In the genomic region with DNA sequence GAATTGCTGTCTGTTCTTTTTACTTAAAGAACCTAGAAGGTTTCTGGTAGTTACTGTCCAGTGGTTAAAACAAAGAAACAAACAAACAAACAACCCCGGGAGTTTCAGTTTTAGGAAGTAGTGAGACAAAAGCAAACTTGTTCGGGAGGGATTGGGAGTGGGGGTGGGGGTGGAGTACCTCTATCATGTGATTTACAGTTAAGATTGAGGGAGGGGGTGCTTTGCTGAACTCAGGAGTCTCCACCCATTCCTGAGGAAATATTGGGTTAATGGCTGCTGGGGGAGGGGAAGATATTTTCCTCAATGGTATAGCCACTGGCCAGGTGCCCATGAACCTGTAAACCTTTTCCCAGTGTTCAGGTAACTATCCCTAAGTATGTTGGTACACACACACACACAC, we compare ENCODE assay signal across 15 mouse cellular contexts. TPM values are rescaled to one million over a fixed set of nuclear protein-coding genes. Genes with fewer than 3 reads are reported as not detected.
DNase-seq lines count a peak whose midpoint lies in the region; ATAC-seq lines count a peak whose summit lies in the region.
"Had no signal": no experiment of that assay in that cellular context is flagged by ENCODE, and none has a peak within 500 bp of the region (broad histone marks: within the 10 kb centered on the region; RNA-seq: fewer than 3 reads in every experiment).

No protein-coding gene starts in this region.

- no peaks in the 10 kb centered on the region for H3K27me3 ChIP-seq in forebrain, embryonic 10.5 days (ENCODE audit: poor library complexity, severe bottlenecking)
- no peaks in the 10 kb centered on the region for H3K27me3 ChIP-seq in forebrain, embryonic 14.5 days (replicated peaks; ENCODE audit: control insufficient read depth, insufficient read depth, low read length)
- no peaks in the 10 kb centered on the region for H3K27me3 ChIP-seq in kidney, embryonic 15.5 days
- no peaks in the 10 kb centered on the region for H3K27me3 ChIP-seq in liver, embryonic 13.5 days

- H3K9me3 ChIP-seq in forebrain, embryonic 10.5 days = no peaks in the 10 kb centered on the region
- no peaks in the 10 kb centered on the region for H3K9me3 ChIP-seq in forebrain, embryonic 14.5 days (replicated peaks; ENCODE audit: control insufficient read depth, low read length)
- no peaks in the 10 kb centered on the region for H3K9me3 ChIP-seq in kidney, embryonic 15.5 days (replicated peaks)
- H3K9me3 ChIP-seq in liver, embryonic 13.5 days (replicated peaks) = no peaks in the 10 kb centered on the region

- DNase-seq in forebrain, embryonic 10.5 days (ENCODE audit: extremely low spot score, low spot score) = no peak
- DNase-seq in forebrain, embryonic 14.5 days (ENCODE audit: low spot score) = no peak
- no peak for DNase-seq in kidney, postnatal 14 days
- DNase-seq in ES-CJ7 (ENCODE audit: low read depth, low spot score) = peak; percentile 74
- DNase-seq in liver, embryonic 13.5 days = no peak
- no peak for DNase-seq in thymus, adult 18-20 months
- DNase-seq: heart, postnatal 10 days; kidney, adult 18-20 months; lung, adult 2 months; midbrain, embryonic 14.5 days; right cerebral cortex, postnatal 4 days had no signal

- H3K9ac ChIP-seq in forebrain, embryonic 14.5 days (ENCODE audit: low read length) = no peak overlapping the region
- H3K9ac ChIP-seq in kidney, embryonic 15.5 days = no peak overlapping the region
- H3K9ac ChIP-seq in liver, embryonic 13.5 days = 0 out of 2 replicates have a peak overlapping the region, but pooled peaks have one; percentile 88

- peak overlapping the region; percentile 85; the same call in 1 of the 2 replicates for H3K4me3 ChIP-seq in forebrain, embryonic 10.5 days
- no peak overlapping the region for H3K4me3 ChIP-seq in forebrain, embryonic 14.5 days (ENCODE audit: low read depth, low read length)
- H3K4me3 ChIP-seq in kidney, embryonic 15.5 days (replicated peaks) = no peak overlapping the region
- H3K4me3 ChIP-seq in liver, embryonic 13.5 days (replicated peaks) = no peak overlapping the region

- no peak overlapping the region for H3K4me2 ChIP-seq in forebrain, embryonic 14.5 days (ENCODE audit: low read length)
- no peak overlapping the region for H3K4me2 ChIP-seq in kidney, embryonic 15.5 days
- H3K4me2 ChIP-seq in liver, embryonic 13.5 days = peak overlapping the region; percentile 83

- no peak for ATAC-seq in forebrain, embryonic 14.5 days
- ATAC-seq in kidney, embryonic 15.5 days (replicated peaks; ENCODE audit: low FRiP score) = no peak
- no peak for ATAC-seq in liver, embryonic 13.5 days (ENCODE audit: low read depth)
- no peak for ATAC-seq in activated CD4-positive, CD25-positive, alpha-beta regulatory T cell, adult 4 months
- ATAC-seq: hindbrain, embryonic 16.5 days had no signal

- H3K27ac ChIP-seq in forebrain, embryonic 10.5 days = 0 out of 2 replicates have a peak overlapping the region, but pooled peaks have one; percentile 100
- H3K27ac ChIP-seq in forebrain, embryonic 14.5 days (ENCODE audit: low read depth, low read length) = no peak overlapping the region
- 0 out of 2 replicates have a peak overlapping the region, but pooled peaks have one; percentile 18 for H3K27ac ChIP-seq in kidney, embryonic 15.5 days
- H3K27ac ChIP-seq in liver, embryonic 13.5 days = no peak overlapping the region
- H3K27ac ChIP-seq: macrophage had no signal

- peaks cover 50% of the 10 kb centered on the region for H3K4me1 ChIP-seq in forebrain, embryonic 10.5 days
- peaks cover 17% of the 10 kb centered on the region for H3K4me1 ChIP-seq in forebrain, embryonic 14.5 days (ENCODE audit: control insufficient read depth, insufficient read depth, low read length)
- peaks cover 34% of the 10 kb centered on the region for H3K4me1 ChIP-seq in kidney, embryonic 15.5 days
- H3K4me1 ChIP-seq in liver, embryonic 13.5 days (replicated peaks) = peaks cover 57% of the 10 kb centered on the region

- H3K36me3 ChIP-seq in forebrain, embryonic 10.5 days (replicated peaks) = no peaks in the 10 kb centered on the region
- no peaks in the 10 kb centered on the region for H3K36me3 ChIP-seq in forebrain, embryonic 14.5 days (ENCODE audit: control insufficient read depth, insufficient read depth, low read length)
- no peaks in the 10 kb centered on the region for H3K36me3 ChIP-seq in kidney, embryonic 15.5 days
- H3K36me3 ChIP-seq in liver, embryonic 13.5 days = no peaks in the 10 kb centered on the region

- 79% methylated on average over 2 of the region's 2 CpGs for WGBS in forebrain, embryonic 10.5 days
- 70% methylated on average over 2 of the region's 2 CpGs for WGBS in forebrain, embryonic 14.5 days
- 75% methylated on average over 2 of the region's 2 CpGs for WGBS in kidney, embryonic 15.5 days
- WGBS in liver, embryonic 13.5 days (ENCODE audit: insufficient replicate concordance) = 28% methylated on average over 2 of the region's 2 CpGs

RNA-seq across cellular contexts. Expression of a gene that starts 40.3 kb away (rescaled TPM):
- polyA plus RNA-seq in forebrain, embryonic 10.5 days (2016; fragmentation: Nextera tagmentation; extraction: Ambion mirVana) = 21.9 and 22.9 TPM in 2 replicates
- polyA plus RNA-seq in forebrain, embryonic 14.5 days (2014; fragmentation: Nextera tagmentation; extraction: Ambion mirVana) = 13.8 and 15.0 TPM in 2 replicates
- 17.5 TPM in 2 replicates for polyA plus RNA-seq in kidney, embryonic 15.5 days (2015; fragmentation: Nextera tagmentation; extraction: Ambion mirVana)
- polyA plus RNA-seq in liver, embryonic 13.5 days (2015; fragmentation: Nextera tagmentation; extraction: Ambion mirVana) = 8.8 and 10.1 TPM in 2 replicates
- polyA plus RNA-seq in activated CD4-positive, CD25-positive, alpha-beta regulatory T cell, adult 4 months (2017; shearing (Covaris generic)) = 1 to 10 TPM; 7.4 to 7.6 TPM

RNA-seq across cellular contexts. Expression of a gene that starts 40.5 kb away (rescaled TPM):
- polyA plus RNA-seq in forebrain, embryonic 10.5 days (2016; fragmentation: Nextera tagmentation; extraction: Ambion mirVana) = 16.8 and 17.1 TPM in 2 replicates
- 13.0 and 14.3 TPM in 2 replicates for polyA plus RNA-seq in forebrain, embryonic 14.5 days (2014; fragmentation: Nextera tagmentation; extraction: Ambion mirVana)
- 12.7 and 14.3 TPM in 2 replicates for polyA plus RNA-seq in kidney, embryonic 15.5 days (2015; fragmentation: Nextera tagmentation; extraction: Ambion mirVana)
- polyA plus RNA-seq in liver, embryonic 13.5 days (2015; fragmentation: Nextera tagmentation; extraction: Ambion mirVana) = 5.6 and 7.7 TPM in 2 replicates
- 10 to 100 TPM; 11.0 to 11.3 TPM for polyA plus RNA-seq in activated CD4-positive, CD25-positive, alpha-beta regulatory T cell, adult 4 months (2017; shearing (Covaris generic))

Comparison
In these comparisons a context has a peak if more than half of its experiments do, and no peak if none do; other contexts are left out.
1. H3K27ac ChIP-seq: peak in forebrain, embryonic 10.5 days (single experiment) and kidney, embryonic 15.5 days (single experiment); none in forebrain, embryonic 14.5 days (single experiment) and liver, embryonic 13.5 days (single experiment).